Mouse (Mus musculus) large intestine, adult 2 months (tissue): ENCODE measurements around the gene U90926. TPM values are rescaled to one million over a fixed set of nuclear protein-coding genes. Genes with fewer than 3 reads are reported as not detected.

ENCODE experiments used
- DNase-seq: peaks from one replicate; pipeline ENCODE4 v3.0.0-alpha.2; 2012; ENCODE audit warnings: low read depth, low spot score
- WGBS: fragments of 180-500 bp; shearing (Covaris S2); methylation state at CpG from one replicate; pipeline ENCODE4 v1.1.7; 2018; 5-methylcytosine and 5-hydroxymethylcytosine counted together
- polyA plus RNA-seq: library from polyadenylated mRNA; depleted of rRNA; stranded (reverse); fragments of >200 nt; gene quantifications from 2 replicates; pipeline ENCODE4 v1.2.3, GENCODE M21; 2012; rRNA removed

The U90926 gene
- 0.45 and 2.4 TPM in 2 replicates for polyA plus RNA-seq

GRCm38 (mm10) chr5:92215308-92215707, at the start of gene U90926:
Gene U90926, minus strand, starts transcription at chr5:92215408.
- WGBS: 90% methylated on average over 4 of the region's 4 CpGs

GRCm38 (mm10) chr5:92263761-92264359, 48.7 kb upstream of the U90926 start:
- no peak for DNase-seq
- 46% methylated on average over 4 of the region's 4 CpGs for WGBS

More at GRCm38 (mm10) chr5:92215308-92215707, at the start of gene U90926:
- no peak for DNase-seq

GRCm38 (mm10) chr5:92262646-92263045, 47.4 kb upstream of the U90926 start:
- DNase-seq: no peak
- WGBS: 83% methylated on average over 8 of the region's 8 CpGs

GRCm38 (mm10) chr5:92256218-92256617, 41.0 kb upstream of the U90926 start, which contains the start of gene Ppef2:
Gene Ppef2, minus strand, starts transcription at chr5:92256278.
- WGBS: 53% methylated on average over 6 of the region's 6 CpGs
- DNase-seq: no peak

- 50% methylated on average over 6 of the region's 6 CpGs for WGBS
These were observed 39.3 kb upstream of the U90926 start for GRCm38 (mm10) chr5:92254476-92254875.

GRCm38 (mm10) chr5:92252797-92253343, 37.7 kb upstream of the U90926 start:
- 36% methylated on average over 18 of the region's 18 CpGs for WGBS
- DNase-seq: no peak

More at GRCm38 (mm10) chr5:92254476-92254875, 39.3 kb upstream of the U90926 start:
- no peak for DNase-seq

GRCm38 (mm10) chr5:92252031-92252430, 36.8 kb upstream of the U90926 start:
- WGBS: 89% methylated on average over 6 of the region's 6 CpGs
- DNase-seq: no peak

- WGBS: 69% methylated on average over 11 of the region's 11 CpGs
- DNase-seq: no peak
These were observed 33.4 kb upstream of the U90926 start for GRCm38 (mm10) chr5:92248614-92249013.

- WGBS: 85% methylated on average over 9 of the region's 9 CpGs
- DNase-seq: no peak
These were observed 30.3 kb upstream of the U90926 start for GRCm38 (mm10) chr5:92245483-92245882.

GRCm38 (mm10) chr5:92244900-92245299, 29.7 kb upstream of the U90926 start:
- no peak for DNase-seq
- WGBS: 95% methylated on average over 2 of the region's 2 CpGs

- no peak for DNase-seq
- 95% methylated on average over 12 of the region's 12 CpGs for WGBS
These were observed 25.6 kb upstream of the U90926 start for GRCm38 (mm10) chr5:92240769-92241168.

GRCm38 (mm10) chr5:92239333-92240232, 24.4 kb upstream of the U90926 start:
- WGBS: 41% methylated on average over 29 of the region's 29 CpGs

GRCm38 (mm10) chr5:92234939-92235557, 19.8 kb upstream of the U90926 start:
- 18% methylated on average over 5 of the region's 5 CpGs for WGBS
- DNase-seq: no peak

More at GRCm38 (mm10) chr5:92239333-92240232, 24.4 kb upstream of the U90926 start:
- DNase-seq: peak; percentile 47

GRCm38 (mm10) chr5:92233366-92233765, 18.2 kb upstream of the U90926 start:
- WGBS: 79% methylated on average over 4 of the region's 4 CpGs
- DNase-seq: no peak

- DNase-seq: no peak
- 79% methylated on average over 10 of the region's 10 CpGs for WGBS
These were observed 16.6 kb upstream of the U90926 start for GRCm38 (mm10) chr5:92231836-92232235.

- 84% methylated on average over 11 of the region's 11 CpGs for WGBS
- DNase-seq: no peak
These were observed 15.1 kb upstream of the U90926 start for GRCm38 (mm10) chr5:92230306-92230705.

GRCm38 (mm10) chr5:92229514-92229913, 14.3 kb upstream of the U90926 start:
- no peak for DNase-seq
- WGBS: 91% methylated on average over 3 of the region's 3 CpGs

GRCm38 (mm10) chr5:92228776-92229175, 13.6 kb upstream of the U90926 start:
- 64% methylated on average over 10 of the region's 10 CpGs for WGBS
- DNase-seq: no peak

- WGBS: 59% methylated on average over 7 of the region's 7 CpGs
- DNase-seq: no peak
These were observed 12.6 kb upstream of the U90926 start for GRCm38 (mm10) chr5:92227782-92228181.
